Mouse (Mus musculus) fibroblast of lung, adult 2 months (primary cell): ENCODE measurements at regions not wholly inside any gene's neighbourhood (a gene's known extent, or its start where the extent isn't known, plus 50 kb on each side); places are given as distances from the start of the nearest gene placed in this dataset.

Experiments
- DNase-seq: peaks from one replicate; pipeline ENCODE4 v3.0.0-alpha.2; 2011; ENCODE audit warnings: low read depth

DNA sequence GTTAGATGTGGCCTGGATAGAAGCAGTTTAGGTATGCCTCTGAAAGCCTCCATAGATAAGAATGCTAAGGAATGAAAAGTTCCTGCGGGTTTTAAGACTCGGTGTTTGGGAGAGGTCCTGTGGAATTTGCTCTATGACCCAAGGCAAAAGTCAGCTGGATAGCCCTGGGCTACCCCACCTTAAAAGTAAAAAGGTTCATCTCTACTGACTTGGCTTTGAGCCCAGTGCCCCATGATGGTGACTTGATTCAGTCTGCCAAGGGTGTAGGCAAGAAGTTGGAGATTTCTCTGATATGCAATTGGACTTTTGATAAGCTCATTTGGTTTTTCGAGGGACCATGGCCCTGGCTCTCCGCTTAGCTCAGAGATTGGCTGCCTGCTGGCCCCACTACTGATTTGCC is 78.8 kb upstream of the Herc3 start:
- DNase-seq = no peak

DNA sequence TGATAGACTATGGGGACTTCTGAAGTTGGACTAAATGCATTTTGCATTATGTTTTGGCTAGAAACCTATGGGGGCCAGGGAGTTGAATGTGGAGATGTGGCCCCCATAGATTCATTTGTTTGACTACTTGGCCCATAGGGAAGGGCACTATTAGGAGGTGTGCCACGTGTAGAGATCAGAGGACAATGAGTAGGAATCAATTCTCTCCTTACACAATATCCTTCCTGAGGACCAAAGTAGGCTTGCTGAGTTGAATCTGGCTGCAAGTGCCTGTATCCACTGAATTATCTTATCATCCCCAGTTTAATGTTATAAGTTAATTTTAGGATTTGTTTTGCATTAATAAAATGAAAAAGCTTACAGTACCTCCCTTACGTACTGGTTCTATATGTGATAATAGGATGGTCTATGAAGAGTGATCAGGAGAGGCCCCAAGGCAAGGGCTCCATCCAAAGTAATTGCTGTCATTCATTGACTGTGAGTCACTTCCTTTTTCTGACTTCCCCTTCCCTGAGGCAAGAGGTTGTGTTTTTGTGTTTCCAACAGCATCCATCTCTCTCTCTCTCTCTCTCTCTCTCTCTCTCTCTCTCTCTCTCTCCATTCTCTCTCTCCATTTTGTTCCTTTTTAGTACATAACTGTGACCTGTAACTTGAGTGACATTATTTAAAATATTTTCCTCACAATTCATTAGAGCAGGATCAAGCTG is 74.8 kb upstream of the Herc3 start:
- no peak for DNase-seq

DNA sequence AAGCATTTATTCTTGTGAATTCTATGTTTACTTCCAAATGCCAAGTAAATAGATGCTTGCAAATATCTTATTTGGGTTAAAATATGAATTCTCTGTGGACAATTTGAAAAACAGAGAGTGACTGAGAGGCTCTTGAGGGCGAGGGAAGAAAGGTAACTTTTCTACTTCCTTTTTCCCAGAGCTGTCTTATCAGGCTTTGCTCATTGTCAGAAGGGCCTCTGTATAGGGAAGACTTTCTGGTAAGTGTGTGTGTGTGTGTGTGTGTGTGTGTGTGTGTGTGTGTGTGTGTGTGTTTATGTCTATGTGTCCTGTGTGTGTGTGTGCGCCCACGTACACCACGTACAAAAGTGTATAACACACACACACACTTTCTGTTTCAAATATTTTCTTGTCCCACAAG is 73.9 kb upstream of the Herc3 start:
- no peak for DNase-seq

DNA sequence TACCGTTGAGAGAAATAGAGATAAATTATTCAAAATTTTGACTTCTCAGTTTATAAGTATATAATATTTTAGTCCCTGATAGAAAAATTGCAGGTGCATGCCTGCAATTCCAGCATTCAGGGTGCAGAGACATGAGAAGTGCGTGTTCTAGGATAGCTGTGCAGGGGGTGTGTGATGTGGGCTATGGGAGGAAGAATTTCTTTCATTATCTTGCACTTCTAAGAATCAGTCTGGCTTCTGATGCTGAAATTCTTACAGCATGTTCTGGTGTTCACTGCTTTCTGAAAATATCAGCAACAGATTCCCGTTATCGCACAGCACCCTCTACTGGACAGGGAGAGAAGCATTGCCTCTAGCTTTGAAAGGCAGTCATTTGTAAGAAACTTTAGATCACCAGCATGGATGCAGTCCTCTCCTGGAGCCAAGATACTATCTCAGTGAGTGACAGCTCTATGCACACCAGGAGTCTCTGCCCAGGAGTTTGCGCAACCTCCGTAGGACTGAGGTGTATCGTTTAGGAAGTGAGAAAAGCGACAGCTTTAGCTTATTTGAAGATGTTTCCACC is 60.5 kb upstream of the Herc3 start:
- peak; percentile 30 for DNase-seq

DNA sequence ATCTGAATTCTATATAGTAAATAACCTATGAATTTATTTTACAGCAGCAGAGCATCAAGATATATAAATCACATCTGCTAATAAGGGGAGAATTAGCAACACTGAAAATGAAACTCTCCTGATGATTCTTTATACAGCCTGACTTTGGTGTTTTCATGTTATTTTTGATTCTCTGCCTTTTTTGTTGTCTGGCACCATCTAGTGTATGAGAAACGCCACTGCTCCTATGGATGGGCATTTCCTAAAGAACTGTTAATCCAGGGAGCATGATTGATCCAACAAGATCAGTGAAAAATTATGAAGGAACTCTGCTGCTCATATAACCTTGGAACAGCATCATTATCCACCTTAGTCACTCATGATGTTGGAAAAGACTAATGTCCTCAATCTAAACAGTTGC is 59.3 kb upstream of the Herc3 start:
- peak; percentile 7 for DNase-seq
